Mouse (Mus musculus): ENCODE results near the gene Gm28038.

Gene Gm28038

GRCm38 (mm10) chr2:30280743-30281142 lies at the start of gene Gm28038:
Gm28038 (plus strand) TSS chr2:30281043.
- DNase-seq (ENCODE audit: low spot score in 2 of 2): no peak

GRCm38 (mm10) chr2:30235593-30235992 lies 45.2 kb upstream of the Gm28038 start:
- peak in 1 of 2 experiments; percentile 43 for DNase-seq (ENCODE audit: low spot score in 2 of 2)

- DNase-seq (ENCODE audit: low spot score in 2 of 2): no peak
Measured at GRCm38 (mm10) chr2:30236426-30237198, 44.2 kb upstream of the Gm28038 start.

- peak; percentile 100 for DNase-seq (ENCODE audit: low spot score in 2 of 2)
Measured at GRCm38 (mm10) chr2:30237199-30237880, 43.5 kb upstream of the Gm28038 start, which contains the start of gene Lrrc8a. Lrrc8a (plus strand) TSS chr2:30237715.

- DNase-seq (ENCODE audit: low spot score in 2 of 2): peak in 1 of 2 experiments; percentile 75
Measured at GRCm38 (mm10) chr2:30237881-30238280, 43.0 kb upstream of the Gm28038 start.

- no peak for DNase-seq (ENCODE audit: low spot score in 2 of 2)
Measured at GRCm38 (mm10) chr2:30238906-30239465, 41.9 kb upstream of the Gm28038 start.

GRCm38 (mm10) chr2:30239777-30240176 lies 41.1 kb upstream of the Gm28038 start:
- DNase-seq (ENCODE audit: low spot score in 2 of 2): peak; percentile 40 to 43

GRCm38 (mm10) chr2:30240267-30240666 lies 40.6 kb upstream of the Gm28038 start, which contains the start of gene Gm28035:
Gm28035 (plus strand) TSS chr2:30240567.
- no peak for DNase-seq (ENCODE audit: low spot score in 2 of 2)

- no peak for DNase-seq (ENCODE audit: low spot score in 2 of 2)
Measured at GRCm38 (mm10) chr2:30242509-30242908, 38.3 kb upstream of the Gm28038 start.

GRCm38 (mm10) chr2:30243391-30243790 lies 37.5 kb upstream of the Gm28038 start:
- DNase-seq (ENCODE audit: low spot score in 2 of 2): no peak

GRCm38 (mm10) chr2:30244595-30245178 lies 36.2 kb upstream of the Gm28038 start:
- DNase-seq (ENCODE audit: low spot score in 2 of 2): no peak

- DNase-seq (ENCODE audit: low spot score in 2 of 2): no peak
Measured at GRCm38 (mm10) chr2:30247036-30247435, 33.8 kb upstream of the Gm28038 start.

- DNase-seq (ENCODE audit: low spot score in 2 of 2): no peak
Measured at GRCm38 (mm10) chr2:30247681-30248080, 33.2 kb upstream of the Gm28038 start.

GRCm38 (mm10) chr2:30249182-30249581 lies 31.7 kb upstream of the Gm28038 start:
- no peak for DNase-seq (ENCODE audit: low spot score in 2 of 2)

GRCm38 (mm10) chr2:30250166-30251128 lies 30.4 kb upstream of the Gm28038 start:
- no peak for DNase-seq (ENCODE audit: low spot score in 2 of 2)

- DNase-seq (ENCODE audit: low spot score in 2 of 2): peak; percentile 87
Measured at GRCm38 (mm10) chr2:30251417-30252104, 29.3 kb upstream of the Gm28038 start.

GRCm38 (mm10) chr2:30252521-30252920 lies 28.3 kb upstream of the Gm28038 start:
- no peak for DNase-seq (ENCODE audit: low spot score in 2 of 2)

GRCm38 (mm10) chr2:30253809-30254208 lies 27.0 kb upstream of the Gm28038 start:
- no peak for DNase-seq (ENCODE audit: low spot score in 2 of 2)

GRCm38 (mm10) chr2:30255631-30256395 lies 25.0 kb upstream of the Gm28038 start:
- DNase-seq (ENCODE audit: low spot score in 2 of 2): no peak

Measured in spleen, postnatal 36 days (tissue).